Mouse (Mus musculus): ENCODE measurements at regions not wholly inside any gene's neighbourhood (a gene's known extent, or its start where the extent isn't known, plus 50 kb on each side); places are given as distances from the start of the nearest gene placed in this dataset.

GRCm38 (mm10) chr13:37599679-37600078 lies 178.5 kb upstream of the Rreb1 start:
- TF ChIP-seq CTCF (conservative IDR thresholded peaks at IDR 0.05 in 1 of 2, IDR thresholded peaks at IDR 0.05 in 1 of 2; ENCODE audit: low read depth in 2 of 2, low read length in 2 of 2) = no peak
- TF ChIP-seq MAX (IDR thresholded peaks at IDR 0.05; ENCODE audit: low read length) = no peak
- TF ChIP-seq PAX5 (IDR thresholded peaks at IDR 0.05; ENCODE audit: low read length) = no peak
- TF ChIP-seq GABPA (IDR thresholded peaks at IDR 0.05; ENCODE audit: insufficient replicate concordance, low read depth, low read length) = no peak
- no peak for TF ChIP-seq SIN3A (IDR thresholded peaks at IDR 0.05; ENCODE audit: low read length)
- no peak for TF ChIP-seq EP300 (IDR thresholded peaks at IDR 0.05; ENCODE audit: low read length)
- TF ChIP-seq NRF1 (IDR thresholded peaks at IDR 0.05; ENCODE audit: low read depth, low read length) = no peak
- no peak for TF ChIP-seq JUND (conservative IDR thresholded peaks at IDR 0.05; ENCODE audit: low read depth, low read length)
- no peak for TF ChIP-seq USF1 (IDR thresholded peaks at IDR 0.05; ENCODE audit: low read depth, low read length)
